Mouse (Mus musculus) right cerebral cortex, postnatal 36 days (tissue): ENCODE data around the gene Hlcs.

Experiments used
- DNase-seq, 2 experiments: peaks; one replicate each; pipeline ENCODE4 v3.0.0; 2022; ENCODE audit warnings: low spot score in 2 of 2, mixed read lengths in 1 of 2

The Hlcs gene

DNA sequence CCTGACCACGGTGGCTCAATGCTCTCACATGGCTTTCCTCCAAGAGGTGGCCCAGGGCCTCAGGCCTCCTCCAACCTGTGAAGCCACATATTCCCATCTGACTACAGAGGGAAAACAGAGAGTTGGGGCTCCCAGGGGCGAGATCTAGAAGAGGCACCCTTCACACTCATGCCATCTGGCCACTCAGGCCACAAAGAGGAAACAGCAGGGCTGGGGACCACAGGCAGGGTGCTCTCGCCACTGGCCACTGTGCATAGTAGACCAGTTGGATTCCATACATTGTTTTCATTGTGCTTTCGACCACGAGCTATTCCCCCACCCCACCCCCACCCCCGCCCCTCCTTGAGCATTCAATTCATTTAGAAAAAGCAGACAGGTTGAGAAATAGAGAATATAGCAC, 151.4 kb downstream of the Hlcs start:
- no peak for DNase-seq

DNA sequence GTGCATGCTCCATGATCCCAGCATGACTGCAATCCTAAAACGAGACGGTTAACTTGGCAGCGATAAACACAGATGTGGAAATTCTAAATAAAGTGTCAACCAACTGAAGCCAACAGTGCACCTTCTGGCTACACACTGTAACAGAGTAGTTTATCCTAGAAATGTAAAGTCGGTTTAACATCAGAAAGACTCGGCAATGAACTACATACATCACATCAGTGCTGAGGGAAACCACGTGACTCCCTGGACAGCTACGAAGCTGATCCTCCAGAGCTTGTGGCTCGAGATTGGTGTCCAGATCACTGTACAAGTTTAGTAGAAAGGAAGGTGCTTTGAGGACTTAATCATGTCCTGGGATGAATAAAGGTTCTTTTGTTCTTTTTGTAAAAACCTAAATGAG, 155.6 kb downstream of the Hlcs start:
- no peak for DNase-seq

DNA sequence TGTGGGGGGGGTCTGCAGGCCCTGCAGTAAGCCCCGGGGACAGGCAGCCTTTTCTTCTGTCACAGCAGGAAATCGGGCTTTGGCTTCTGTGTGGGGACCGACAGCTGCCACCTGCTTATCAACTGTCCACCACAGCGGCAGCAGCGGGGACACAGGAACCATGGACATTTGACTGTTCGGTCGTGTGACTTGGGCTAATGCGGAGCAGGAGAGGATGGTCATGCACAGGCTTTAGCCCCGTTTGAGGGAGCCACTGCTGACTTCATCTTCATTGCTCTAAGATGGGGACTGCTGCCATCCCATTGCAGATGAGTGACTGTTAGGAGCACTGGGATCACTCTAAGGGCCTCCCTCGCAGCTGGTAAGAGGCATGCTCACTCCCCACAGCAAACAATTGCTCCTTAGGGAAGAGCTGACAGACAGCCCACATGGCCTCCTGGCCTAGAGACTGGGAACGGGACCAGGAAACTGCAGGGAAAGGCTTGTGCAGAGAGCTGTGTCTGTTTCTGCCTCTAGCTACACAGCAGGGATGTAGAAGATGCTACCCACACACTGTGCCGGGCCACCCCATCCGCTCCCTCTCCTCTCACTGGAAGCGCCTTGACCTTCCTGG, 158.2 kb downstream of the Hlcs start:
- no peak for DNase-seq

DNA sequence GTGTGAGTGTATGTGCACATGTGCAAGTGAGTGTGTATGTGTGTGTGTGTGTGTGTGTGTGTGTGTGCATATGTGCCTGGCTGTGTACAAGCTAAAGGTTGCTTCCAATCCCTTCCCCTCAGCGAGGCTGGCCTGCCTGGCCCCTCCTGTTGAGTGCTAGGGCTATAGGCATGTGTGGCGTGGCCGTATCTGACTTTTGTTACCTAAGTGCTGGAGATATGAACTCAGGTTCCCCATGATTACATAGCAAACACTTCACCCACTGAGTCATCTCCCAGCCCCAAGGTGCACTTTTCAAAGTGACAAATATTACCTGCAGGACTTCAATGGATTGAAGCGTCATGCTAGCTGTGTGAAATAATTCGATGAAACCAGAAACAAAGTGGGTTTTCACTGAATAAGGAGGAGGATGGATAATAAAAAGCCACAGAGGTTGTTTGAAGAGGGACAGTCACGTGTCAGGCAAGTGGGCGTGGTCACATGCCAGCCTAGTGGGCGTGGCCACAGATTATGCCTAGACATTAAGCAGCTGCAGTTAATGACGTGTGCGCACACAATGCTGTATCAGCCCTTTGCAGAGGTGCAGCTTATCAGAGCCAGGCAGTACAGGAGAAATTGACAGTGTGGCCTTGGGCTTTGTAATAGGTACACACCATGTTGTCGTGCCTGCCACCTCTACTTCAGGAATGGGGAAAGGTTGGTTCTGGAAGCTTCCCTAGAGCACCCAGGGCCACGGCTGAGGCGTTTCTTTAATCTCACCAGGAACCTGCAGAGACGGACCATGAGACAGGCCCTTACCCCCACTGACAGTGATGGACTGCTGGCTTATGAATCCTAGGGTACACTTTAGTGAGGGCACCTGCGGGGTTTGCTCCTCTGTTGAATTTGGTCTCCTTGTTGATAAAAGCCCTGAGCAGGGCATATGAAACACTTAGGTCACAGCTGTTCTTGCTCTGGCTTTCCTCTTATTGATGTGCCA, 163.0 kb downstream of the Hlcs start:
- no peak for DNase-seq

DNA sequence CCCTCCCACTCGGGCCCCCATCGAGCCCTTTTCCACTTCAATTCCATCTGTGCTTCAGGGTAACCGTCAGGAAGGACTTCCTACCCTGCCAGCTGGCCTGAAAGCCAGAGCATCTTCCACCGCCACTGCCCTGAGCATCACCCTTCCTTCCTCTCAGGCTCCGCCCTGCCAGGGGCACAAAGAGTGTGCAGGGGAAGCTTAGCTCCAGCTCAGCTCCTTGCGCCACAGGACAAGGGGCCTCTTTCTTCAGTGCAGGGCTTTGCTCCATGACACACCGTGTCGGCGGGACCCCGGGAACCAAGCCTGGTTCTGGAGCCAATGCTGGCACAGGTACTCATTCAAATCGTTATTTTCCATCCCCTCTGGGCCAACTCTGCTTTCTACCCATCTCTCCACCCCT, 165.2 kb downstream of the Hlcs start:
- DNase-seq, result no peak

DNA sequence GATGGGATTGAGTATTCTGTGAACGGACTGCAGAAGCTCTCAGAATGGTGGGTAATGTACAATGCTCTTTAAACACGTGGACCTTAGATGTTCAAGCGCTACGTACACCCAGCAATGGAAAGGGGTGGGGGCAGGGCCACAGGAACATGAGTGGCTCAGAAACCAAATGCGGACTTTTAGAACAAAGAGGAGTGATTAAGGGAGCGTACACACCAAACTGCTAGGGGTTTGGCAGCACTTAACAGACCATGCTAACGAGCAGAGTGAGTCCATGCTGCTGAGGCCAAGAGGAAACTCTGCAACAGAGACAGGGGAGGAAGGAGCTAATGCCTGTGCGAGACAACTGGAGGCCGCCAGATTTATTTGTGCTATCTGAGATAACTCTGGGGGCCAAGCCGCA, 170.0 kb downstream of the Hlcs start:
- DNase-seq, result no peak

DNA sequence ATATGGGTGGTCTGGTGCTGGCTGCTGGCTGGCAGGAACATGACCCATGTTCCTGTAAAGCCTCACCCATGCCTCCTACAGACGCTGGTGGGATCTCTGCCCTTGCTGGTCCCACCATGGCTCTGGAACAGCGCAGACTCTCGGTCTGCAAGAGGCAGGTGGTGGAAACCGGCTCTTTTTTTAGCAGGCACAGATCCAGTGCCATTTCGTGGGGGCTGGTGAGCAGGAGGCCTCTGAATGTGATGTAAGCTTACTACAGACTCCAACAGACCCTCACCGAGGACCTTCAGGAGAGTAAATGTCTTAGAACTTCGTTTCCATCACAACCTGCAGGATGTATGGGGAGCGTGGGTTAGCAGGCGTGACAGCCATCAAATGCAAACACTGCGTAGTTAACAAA, 172.6 kb downstream of the Hlcs start:
- no peak for DNase-seq

DNA sequence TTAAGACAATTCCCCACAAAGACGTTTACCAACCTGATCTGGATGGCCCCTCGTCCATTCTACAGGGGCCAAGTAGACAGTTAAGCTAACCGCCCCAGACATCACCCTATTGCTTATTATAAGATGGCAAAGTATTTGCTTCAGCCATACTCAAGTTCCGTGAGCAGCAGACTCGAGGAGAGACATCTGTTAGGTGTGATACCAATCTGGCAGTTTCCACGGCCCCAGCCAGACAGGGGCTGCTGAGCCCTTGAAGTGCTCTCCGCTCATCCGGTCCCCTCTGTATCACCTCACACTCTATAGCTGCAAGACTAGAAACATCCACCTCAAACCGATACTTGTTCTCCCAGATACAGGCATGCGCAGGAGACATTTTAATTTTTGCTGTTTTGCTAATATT, 179.2 kb downstream of the Hlcs start:
- DNase-seq, result no peak

DNA sequence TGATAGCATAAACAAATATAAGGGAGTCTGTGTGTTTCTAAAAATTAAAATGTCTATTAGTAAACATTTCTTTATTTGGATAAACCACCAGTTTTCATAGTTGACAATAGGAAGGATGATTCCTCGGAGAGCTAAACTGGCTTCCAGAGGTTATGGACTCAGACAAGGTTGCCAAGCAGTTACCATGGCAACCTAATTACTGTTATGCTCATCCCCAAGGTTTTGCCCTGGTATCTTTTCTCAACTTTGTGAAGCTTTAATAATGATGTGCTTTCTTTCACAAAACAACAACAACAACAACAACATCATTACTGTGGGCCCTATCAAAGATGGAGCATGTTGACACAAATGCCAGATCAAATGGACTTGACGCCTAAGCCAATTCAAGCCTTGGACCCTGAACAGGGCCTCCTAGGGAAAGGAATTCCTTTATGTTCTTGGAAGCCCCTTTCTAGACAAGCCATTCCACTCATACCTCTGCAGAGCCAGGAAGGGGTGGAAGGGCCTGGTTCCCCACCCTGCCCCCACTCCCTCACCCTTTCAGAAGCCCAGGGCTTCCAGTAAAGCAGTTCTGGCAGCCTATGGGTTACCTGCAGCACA, 185.0 kb downstream of the Hlcs start:
- DNase-seq, result no peak

DNA sequence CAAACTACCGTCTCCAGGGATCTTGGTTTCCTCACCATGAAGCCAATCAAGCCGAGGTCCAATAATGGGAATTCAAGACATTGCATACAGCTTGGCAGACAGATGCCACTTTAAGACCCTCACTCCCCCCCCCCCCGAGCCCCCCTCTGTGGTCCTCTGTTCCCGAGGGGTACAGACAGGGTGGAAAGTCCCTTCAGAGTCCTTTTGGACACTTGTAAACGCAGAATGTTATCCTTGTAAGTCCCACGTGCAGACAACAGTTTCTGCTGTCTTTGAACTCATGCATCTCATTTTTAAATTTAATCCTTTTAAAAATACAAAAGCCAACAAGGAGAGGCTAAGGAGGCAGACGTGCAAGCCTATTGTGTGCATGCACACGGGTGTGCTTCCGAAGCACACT, 187.2 kb downstream of the Hlcs start:
- DNase-seq, result no peak

DNA sequence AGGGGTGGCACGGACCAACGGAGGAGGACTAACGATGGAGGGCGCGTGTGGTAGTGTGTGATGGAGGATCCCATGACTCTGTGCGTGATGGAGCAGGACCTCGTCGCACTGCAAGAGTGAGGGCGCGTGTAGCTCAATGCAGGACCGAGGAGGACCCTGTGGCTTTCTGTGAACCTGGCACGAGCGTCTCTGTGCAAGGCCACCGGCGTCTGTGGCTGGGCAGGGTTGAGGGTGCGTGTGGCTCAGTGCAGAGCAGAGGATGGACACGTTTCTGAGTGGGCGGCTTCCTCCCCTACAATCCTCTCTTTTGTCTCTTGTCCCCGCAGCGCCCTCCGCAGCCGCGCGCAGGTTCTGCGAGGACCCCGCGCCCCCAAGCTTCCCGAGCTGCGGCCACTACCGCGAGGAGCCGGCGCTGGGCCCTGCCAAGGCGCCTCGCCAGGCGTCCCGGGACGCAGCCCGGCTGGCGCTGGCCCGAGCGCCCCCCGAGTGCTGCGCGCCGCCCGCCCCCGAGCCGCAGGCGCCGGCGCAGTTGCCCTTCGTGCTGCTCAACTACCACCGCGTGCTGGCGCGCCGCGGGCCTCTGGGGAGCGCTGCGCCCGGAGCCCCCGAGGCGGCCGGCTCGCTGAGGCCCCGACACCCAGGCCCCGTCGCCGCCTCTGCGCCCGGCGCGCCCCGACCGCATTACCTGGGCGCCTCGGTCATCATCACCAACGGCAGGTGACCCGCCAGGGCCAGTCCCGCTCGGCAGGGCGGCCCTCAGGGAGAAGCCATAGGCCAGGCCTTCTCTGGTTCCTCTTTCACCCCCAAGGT, 188.0 kb downstream of the Hlcs start:
- DNase-seq, result no peak

DNA sequence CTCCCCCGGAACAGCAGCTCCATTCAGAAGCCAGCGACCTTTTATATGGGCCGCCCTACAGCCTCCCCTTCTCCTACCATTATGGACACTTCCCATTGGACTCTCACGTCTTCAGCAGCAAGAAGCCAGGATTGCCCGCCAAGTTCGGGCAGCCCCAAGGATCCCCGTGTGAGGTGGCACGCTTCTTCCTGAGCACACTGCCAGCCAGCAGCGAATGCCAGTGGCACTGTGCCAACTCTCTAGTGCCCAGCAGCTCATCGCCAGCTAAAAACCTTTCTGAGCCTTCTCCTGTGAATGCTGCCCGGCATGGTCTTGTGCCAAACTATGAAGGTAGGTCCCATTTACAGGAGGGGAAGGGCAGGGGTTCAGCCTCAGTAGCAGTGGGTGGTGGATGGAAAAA, 190.1 kb downstream of the Hlcs start:
- no peak for DNase-seq

DNA sequence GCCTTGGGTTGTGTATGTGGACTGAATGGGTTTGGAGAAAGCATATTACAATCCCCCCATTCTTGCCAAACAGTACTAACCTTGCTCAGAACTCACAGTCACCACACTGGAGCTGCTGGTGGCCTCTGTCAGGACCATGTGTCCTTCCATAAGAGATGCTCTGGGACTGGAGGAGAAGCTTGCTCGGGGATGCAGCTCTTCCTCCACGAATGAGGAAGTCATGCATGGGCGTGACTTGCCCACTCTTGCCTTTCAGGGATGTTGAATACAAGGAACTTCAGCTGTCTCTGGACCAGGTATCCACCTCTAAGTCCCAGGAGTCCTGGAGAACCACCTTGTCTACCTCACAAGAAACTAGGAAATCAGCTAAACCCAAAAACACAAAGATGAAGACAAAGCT, 191.0 kb downstream of the Hlcs start:
- DNase-seq, result no peak

DNA sequence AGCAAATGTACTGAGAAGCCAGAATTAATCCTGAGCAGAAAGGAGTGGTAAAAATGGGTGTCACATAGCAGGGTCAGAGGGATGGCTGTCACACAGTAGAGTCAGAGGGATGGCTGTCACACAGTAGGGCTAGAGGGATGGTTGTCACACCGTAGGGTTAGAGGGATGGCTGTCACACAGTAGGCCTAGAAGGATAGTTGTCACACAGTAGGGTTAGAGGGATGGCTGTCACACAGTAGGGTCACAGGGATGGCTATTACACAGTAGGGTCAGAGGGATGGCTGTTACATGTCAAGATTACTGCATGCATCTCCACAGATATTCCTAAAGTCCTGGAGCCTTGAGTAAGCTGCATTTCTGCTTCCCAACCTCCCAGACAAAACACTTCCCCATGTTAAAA, 195.0 kb downstream of the Hlcs start:
- no peak for DNase-seq

DNA sequence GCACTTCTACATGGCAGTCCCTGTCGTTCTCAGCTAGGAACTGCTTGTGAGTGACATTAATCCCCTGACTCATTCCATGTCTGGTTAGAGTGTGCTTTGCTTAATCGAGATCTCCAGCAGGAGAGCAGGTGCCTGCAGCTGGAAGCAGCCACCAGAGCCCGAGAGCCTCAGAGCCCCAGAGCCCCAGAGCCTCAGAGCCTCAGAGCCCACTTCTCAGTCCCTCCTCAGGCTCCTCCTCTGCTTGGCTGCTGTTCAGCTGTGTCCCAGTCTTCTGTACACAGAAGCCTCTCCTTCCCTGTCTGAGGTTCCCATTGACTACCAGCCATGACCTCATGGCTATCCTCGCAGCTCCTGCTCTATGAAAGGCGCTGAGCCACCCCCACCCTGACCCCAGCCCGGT, 196.0 kb downstream of the Hlcs start:
- DNase-seq, result no peak

DNA sequence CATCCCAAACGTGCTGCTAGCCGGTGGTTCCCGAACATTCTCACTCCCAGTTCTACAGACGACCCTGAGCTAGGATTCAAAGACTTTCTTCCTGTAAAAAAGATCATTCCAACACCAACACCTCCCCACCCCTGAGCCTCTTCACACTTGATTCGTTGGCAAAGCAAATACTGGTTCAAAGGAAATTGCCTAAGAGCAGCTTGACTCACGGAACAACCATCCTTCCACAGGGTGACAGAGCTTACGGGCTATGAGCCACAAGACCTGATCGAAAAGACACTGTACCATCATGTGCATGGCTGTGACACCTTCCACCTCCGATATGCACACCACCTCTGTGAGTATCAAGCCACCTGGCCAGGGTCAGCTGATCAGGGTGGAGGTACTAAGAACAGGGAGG, 198.7 kb downstream of the Hlcs start:
- DNase-seq, result no peak

DNA sequence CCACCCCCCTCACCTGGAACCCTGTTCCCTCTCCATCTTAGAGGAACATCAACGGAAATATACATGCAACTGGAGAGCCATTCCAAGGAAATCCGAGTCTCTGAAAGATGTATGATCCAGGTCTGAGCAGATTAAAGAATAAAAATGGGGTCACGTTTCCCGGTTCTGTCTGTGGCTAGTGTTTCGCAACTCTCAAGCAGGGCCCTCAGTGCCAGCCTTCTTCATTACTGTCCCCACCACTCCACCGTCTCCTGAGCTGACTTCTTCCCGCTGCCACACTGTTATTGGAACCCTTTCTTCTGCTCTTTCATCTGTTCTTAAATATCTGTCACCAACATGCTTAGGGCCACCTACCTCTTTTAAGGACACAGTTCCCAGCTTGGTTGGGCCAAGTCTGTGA, 200.2 kb downstream of the Hlcs start:
- DNase-seq, result no peak

DNA sequence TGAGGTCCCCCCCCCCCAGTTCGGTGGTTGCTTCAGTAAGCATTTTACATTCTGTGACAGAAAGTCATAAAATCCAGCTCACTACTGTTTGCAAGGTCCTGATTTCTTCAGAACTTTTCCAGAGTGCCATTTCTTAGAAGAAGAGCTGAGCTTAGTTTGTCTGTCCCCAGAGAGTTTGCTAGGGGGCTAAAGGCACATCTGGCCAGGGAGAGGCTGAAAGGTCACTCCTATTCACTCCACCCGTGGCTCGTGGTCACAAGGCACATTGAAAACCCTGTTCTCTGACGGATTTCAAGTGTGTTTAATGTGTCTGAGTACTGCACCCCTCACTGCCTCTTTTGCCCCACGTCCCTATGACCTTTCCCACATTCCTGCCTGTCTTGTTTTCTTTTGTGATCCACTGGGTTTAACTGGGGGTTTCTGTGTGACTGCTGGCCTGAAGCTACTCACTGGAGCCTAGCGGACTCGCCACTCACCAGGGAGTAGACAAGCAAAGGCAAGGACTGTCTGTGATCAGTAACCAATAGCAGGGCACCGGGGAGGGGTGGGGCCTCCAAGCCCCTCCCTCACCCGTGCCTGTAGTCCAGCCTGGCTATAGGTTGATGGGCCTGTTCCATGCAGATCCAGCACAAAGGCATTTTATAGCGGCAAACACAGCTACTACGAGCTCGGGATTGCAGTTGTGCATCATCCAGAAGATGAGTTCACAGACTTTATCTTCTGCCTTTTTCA, 215.5 kb downstream of the Hlcs start:
- DNase-seq, result no peak

DNA sequence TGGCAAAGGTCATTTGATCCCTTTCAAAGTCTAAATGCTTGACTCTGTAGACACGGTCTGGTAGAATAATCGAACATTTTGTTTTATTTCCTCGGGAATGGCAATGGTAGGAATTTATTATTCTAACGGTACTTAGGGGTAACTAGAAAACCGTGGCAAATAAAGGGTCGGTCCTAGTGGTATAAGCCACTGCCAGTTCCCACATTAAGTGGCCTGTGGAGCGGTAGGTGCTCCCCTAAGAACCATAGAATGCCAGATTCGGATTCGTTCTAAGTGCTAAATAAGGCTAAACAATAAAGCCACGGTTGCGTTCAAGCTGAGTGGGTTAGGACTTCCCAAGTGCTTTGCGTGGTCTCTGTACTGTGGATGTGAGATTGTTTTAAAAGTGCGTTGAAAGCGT, 216.9 kb downstream of the Hlcs start:
- no peak for DNase-seq

DNA sequence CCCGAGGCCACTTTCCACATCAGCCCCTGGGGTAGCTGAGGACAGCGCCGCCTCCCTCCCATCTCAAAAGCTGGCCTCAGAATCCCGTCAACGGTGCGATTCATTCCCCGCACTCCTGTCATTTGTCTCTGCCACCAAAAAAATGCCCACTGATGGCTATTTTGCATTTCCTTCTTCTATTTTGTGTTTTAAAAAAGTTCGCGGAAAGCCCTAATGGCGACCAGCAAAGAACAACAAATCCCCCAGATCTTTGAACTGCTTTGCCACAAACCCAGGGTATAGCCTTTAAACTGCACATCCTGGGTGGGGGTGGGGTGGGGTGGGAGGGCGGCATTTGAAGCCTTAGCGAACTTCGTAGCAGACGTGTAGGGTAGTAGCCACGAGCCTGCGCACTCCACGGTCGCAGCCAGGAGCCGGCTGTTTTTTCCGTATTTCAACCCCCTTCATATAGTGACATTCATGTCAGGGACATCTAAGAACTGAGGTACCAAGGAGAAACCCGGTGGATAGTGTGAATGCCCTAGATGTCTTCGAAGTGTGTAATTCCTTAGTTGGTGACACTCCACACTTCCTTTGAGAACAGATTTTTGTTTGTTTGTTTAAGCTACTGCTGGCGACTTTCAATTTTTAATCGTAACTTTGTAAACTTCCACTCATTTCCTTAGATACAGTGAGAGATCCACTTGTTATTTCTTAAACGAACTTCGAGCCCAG, 218.1 kb downstream of the Hlcs start:
- DNase-seq, result no peak
